Mouse (Mus musculus): ENCODE measurements around the gene Zfp617. TPM values are rescaled to one million over a fixed set of nuclear protein-coding genes. Genes with fewer than 3 reads are reported as not detected.
"Not testable (repeated sequence)": the region's sequence is repeated elsewhere in the genome, so short reads cannot be mapped to it uniquely, and the experiment has no call there.

Gene Zfp617
- polyA plus RNA-seq, 1 experiment from 2014 or later, result 21.6 TPM

GRCm38 (mm10) chr8:71951436-71952161, 43.2 kb downstream of the Zfp617 start:
- no peak for ATAC-seq
- Histone ChIP-seq H3K4me1 (ENCODE audit: control insufficient read depth, insufficient read depth, low read length) (peaks cover 12% of the 10 kb centered on the region; the same call in 1 of the 2 replicates), H3K4me3 (ENCODE audit: low read length) (peak overlapping the region; percentile 78), H3K9me3 (ENCODE audit: control insufficient read depth, low read length) (peaks cover 6% of the 10 kb centered on the region; the same call in 1 of the 2 replicates), H3K27ac (ENCODE audit: low read length) (peak overlapping the region; percentile 81), H3K9ac (ENCODE audit: low read depth, low read length) (peak overlapping the region; percentile 90), H3K4me2 (ENCODE audit: low read depth, low read length) (peak overlapping the region; percentile 51), H3K36me3 (ENCODE audit: control insufficient read depth, insufficient read depth, low read length) (peaks cover 2% of the 10 kb centered on the region; the same call in 1 of the 2 replicates), H3K27me3 (replicated peaks; ENCODE audit: control insufficient read depth, insufficient read depth, low read length) (no peaks in the 10 kb centered on the region)
- 25% methylated on average over 12 of the region's 14 CpGs for WGBS

DNA sequence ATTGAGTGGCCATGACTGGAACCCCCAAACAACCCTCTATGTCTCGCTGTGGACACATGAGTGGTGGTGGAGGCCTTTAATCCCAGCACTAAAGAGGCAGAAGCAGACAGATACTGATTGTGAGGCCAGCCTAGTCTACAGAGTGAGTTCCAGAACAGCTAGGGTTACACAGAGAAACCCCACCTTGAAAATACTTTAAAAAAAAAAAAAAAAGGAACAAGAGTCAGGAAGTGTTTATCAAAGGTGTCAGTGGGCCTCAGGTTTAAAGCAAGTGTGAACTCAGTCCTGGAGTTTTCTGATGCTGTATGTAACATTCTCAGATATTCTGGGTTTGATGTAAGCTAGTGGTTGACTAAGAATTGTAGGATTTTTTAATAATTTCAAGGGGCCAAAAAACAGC, 44.1 kb downstream of the Zfp617 start:
- peaks cover 6% of the 10 kb centered on the region; the same call in 1 of the 2 replicates for H3K9me3 ChIP-seq (ENCODE audit: control insufficient read depth, low read length)
- peak overlapping the region; percentile 90; the same call in 1 of the 2 replicates for H3K9ac ChIP-seq (ENCODE audit: low read depth, low read length)
- peaks cover 12% of the 10 kb centered on the region; the same call in 1 of the 2 replicates for H3K4me1 ChIP-seq (ENCODE audit: control insufficient read depth, insufficient read depth, low read length)
- H3K36me3 ChIP-seq (ENCODE audit: control insufficient read depth, insufficient read depth, low read length), result peaks cover 2% of the 10 kb centered on the region; the same call in 1 of the 2 replicates
- no peak overlapping the region; the same call in 1 of the 2 replicates for H3K4me3 ChIP-seq (ENCODE audit: low read length)
- H3K4me2 ChIP-seq (ENCODE audit: low read depth, low read length), result peak overlapping the region; percentile 51; the same call in 1 of the 2 replicates
- H3K27me3 ChIP-seq (replicated peaks; ENCODE audit: control insufficient read depth, insufficient read depth, low read length), result no peaks in the 10 kb centered on the region
- H3K27ac ChIP-seq (ENCODE audit: low read length), result peak overlapping the region; percentile 81; the same call in 1 of the 2 replicates
- no peak for ATAC-seq
- 75% methylated on average over 1 of the region's 1 CpGs for WGBS

GRCm38 (mm10) chr8:71952961-71953700, 44.7 kb downstream of the Zfp617 start:
- not testable (repeated sequence) for H3K4me2 ChIP-seq (ENCODE audit: low read depth, low read length); H3K9me3 ChIP-seq (ENCODE audit: control insufficient read depth, low read length); ATAC-seq; H3K36me3 ChIP-seq (ENCODE audit: control insufficient read depth, insufficient read depth, low read length); H3K27ac ChIP-seq (ENCODE audit: low read length); H3K9ac ChIP-seq (ENCODE audit: low read depth, low read length); H3K27me3 ChIP-seq (replicated peaks; ENCODE audit: control insufficient read depth, insufficient read depth, low read length); H3K4me3 ChIP-seq (ENCODE audit: low read length)
- H3K4me1 ChIP-seq (ENCODE audit: control insufficient read depth, insufficient read depth, low read length), result peaks cover 12% of the 10 kb centered on the region; the same call in 1 of the 2 replicates
- WGBS, result 88% methylated on average over 16 of the region's 16 CpGs

DNA sequence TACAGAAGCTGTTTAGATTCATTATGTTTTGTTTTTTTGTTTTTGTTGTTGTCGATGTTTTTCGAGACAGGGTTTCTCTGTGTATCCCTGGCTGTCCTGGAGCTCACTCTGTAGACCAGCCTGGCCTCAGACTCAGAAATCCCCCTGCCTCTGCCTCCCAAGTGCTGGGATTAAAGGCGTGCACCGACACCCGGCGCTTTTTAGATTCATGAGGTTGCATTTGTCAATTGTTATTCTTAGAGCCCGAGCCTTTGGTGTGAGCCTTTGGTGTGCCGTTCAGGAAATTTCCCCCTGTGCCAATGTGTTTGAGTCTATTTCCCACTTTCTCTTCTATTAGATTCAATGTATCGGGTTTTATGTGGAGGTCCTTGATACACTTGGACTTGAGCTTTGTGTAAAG, 46.2 kb downstream of the Zfp617 start:
- ATAC-seq, result no peak
- H3K4me1 ChIP-seq (ENCODE audit: control insufficient read depth, insufficient read depth, low read length), result peaks cover 12% of the 10 kb centered on the region; the same call in 1 of the 2 replicates
- 95% methylated on average over 9 of the region's 9 CpGs for WGBS
- no peaks in the 10 kb centered on the region for H3K27me3 ChIP-seq (replicated peaks; ENCODE audit: control insufficient read depth, insufficient read depth, low read length)
- peaks cover 6% of the 10 kb centered on the region; the same call in 1 of the 2 replicates for H3K9me3 ChIP-seq (ENCODE audit: control insufficient read depth, low read length)
- no peak overlapping the region for H3K9ac ChIP-seq (ENCODE audit: low read depth, low read length)
- H3K4me2 ChIP-seq (ENCODE audit: low read depth, low read length), result no peak overlapping the region
- no peak overlapping the region for H3K27ac ChIP-seq (ENCODE audit: low read length)
- H3K36me3 ChIP-seq (ENCODE audit: control insufficient read depth, insufficient read depth, low read length), result peaks cover 2% of the 10 kb centered on the region; the same call in 1 of the 2 replicates
- H3K4me3 ChIP-seq (ENCODE audit: low read length), result no peak overlapping the region

- Histone ChIP-seq H3K9ac (ENCODE audit: low read depth, low read length) (no peak overlapping the region), H3K9me3 (ENCODE audit: control insufficient read depth, low read length) (peaks cover 5% of the 10 kb centered on the region), H3K36me3 (ENCODE audit: control insufficient read depth, insufficient read depth, low read length) (0 out of 2 replicates have a peak, but pooled peaks cover 9% of the 10 kb centered on the region), H3K4me3 (ENCODE audit: low read length) (no peak overlapping the region), H3K4me2 (ENCODE audit: low read depth, low read length) (no peak overlapping the region), H3K27ac (ENCODE audit: low read length) (no peak overlapping the region), H3K27me3 (replicated peaks; ENCODE audit: control insufficient read depth, insufficient read depth, low read length) (no peaks in the 10 kb centered on the region), H3K4me1 (ENCODE audit: control insufficient read depth, insufficient read depth, low read length) (no peaks in the 10 kb centered on the region)
- peak; percentile 55; the same call in 1 of the 2 replicates for ATAC-seq
Observed at GRCm38 (mm10) chr8:71960483-71960882, 52.0 kb downstream of the Zfp617 start.

GRCm38 (mm10) chr8:71961796-71962195, 53.4 kb downstream of the Zfp617 start:
- Histone ChIP-seq H3K9me3 (ENCODE audit: control insufficient read depth, low read length) (peaks cover 5% of the 10 kb centered on the region), H3K27me3 (replicated peaks; ENCODE audit: control insufficient read depth, insufficient read depth, low read length) (no peaks in the 10 kb centered on the region), H3K4me2 (ENCODE audit: low read depth, low read length) (no peak overlapping the region), H3K9ac (ENCODE audit: low read depth, low read length) (no peak overlapping the region), H3K27ac (ENCODE audit: low read length) (no peak overlapping the region), H3K4me3 (ENCODE audit: low read length) (no peak overlapping the region), H3K4me1 (ENCODE audit: control insufficient read depth, insufficient read depth, low read length) (no peaks in the 10 kb centered on the region), H3K36me3 (ENCODE audit: control insufficient read depth, insufficient read depth, low read length) (peaks cover 18% of the 10 kb centered on the region)
- 82% methylated on average over 5 of the region's 5 CpGs for WGBS
- ATAC-seq, result no peak

GRCm38 (mm10) chr8:71964051-71964450, 55.6 kb downstream of the Zfp617 start:
- Histone ChIP-seq H3K9me3 (ENCODE audit: control insufficient read depth, low read length) (peaks cover 5% of the 10 kb centered on the region), H3K27ac (ENCODE audit: low read length) (no peak overlapping the region), H3K27me3 (replicated peaks; ENCODE audit: control insufficient read depth, insufficient read depth, low read length) (no peaks in the 10 kb centered on the region), H3K4me3 (ENCODE audit: low read length) (no peak overlapping the region), H3K36me3 (ENCODE audit: control insufficient read depth, insufficient read depth, low read length) (peaks cover 26% of the 10 kb centered on the region), H3K4me1 (ENCODE audit: control insufficient read depth, insufficient read depth, low read length) (no peaks in the 10 kb centered on the region), H3K9ac (ENCODE audit: low read depth, low read length) (no peak overlapping the region), H3K4me2 (ENCODE audit: low read depth, low read length) (no peak overlapping the region)
- ATAC-seq, result no peak
- 82% methylated on average over 3 of the region's 3 CpGs for WGBS

DNA sequence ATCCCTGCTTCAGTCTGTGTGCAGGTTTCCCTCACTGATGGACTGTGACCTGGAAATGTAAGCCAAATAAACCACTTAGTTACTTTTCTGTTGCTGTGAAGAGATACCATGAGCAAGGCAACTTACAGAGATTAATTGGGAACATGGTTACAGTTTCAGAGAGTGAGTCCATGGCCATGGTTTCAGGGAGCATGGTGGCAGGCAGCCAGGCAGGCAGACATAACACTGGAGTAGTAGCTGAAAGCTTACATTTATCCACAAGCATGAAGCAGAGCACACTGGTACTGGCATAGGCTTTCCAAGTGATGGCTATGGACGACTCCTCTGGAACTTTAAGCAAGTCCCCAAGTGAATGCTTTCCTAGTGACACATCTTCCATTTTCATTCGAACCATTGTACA, 56.7 kb downstream of the Zfp617 start:
- Histone ChIP-seq H3K36me3 (ENCODE audit: control insufficient read depth, insufficient read depth, low read length) (peaks cover 26% of the 10 kb centered on the region), H3K4me3 (ENCODE audit: low read length) (no peak overlapping the region), H3K9me3 (ENCODE audit: control insufficient read depth, low read length) (peaks cover 5% of the 10 kb centered on the region), H3K27ac (ENCODE audit: low read length) (no peak overlapping the region), H3K9ac (ENCODE audit: low read depth, low read length) (no peak overlapping the region), H3K4me2 (ENCODE audit: low read depth, low read length) (no peak overlapping the region), H3K27me3 (replicated peaks; ENCODE audit: control insufficient read depth, insufficient read depth, low read length) (no peaks in the 10 kb centered on the region), H3K4me1 (ENCODE audit: control insufficient read depth, insufficient read depth, low read length) (no peaks in the 10 kb centered on the region)
- WGBS, result 95% methylated on average over 2 of the region's 2 CpGs
- ATAC-seq, result no peak

DNA sequence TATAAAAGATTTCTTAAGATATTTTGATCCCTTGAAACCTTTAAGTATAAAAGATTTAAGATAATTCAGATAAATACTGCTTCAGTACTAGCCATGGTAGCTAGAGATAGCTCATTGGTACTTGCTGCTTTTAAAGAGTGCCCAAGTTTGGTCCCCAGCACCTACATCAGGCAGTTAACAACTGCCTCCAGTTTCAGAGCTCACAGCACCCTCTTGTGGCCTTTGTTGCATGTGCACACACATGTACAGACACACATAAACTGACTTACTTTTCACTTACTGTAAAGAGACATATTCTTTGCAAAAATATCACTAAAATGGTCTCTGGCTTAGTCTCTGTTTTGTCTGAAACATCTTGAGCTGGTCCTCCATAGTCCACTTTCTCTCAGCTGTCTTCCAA, 58.0 kb downstream of the Zfp617 start:
- H3K9ac ChIP-seq (ENCODE audit: low read depth, low read length), result no peak overlapping the region
- H3K36me3 ChIP-seq (ENCODE audit: control insufficient read depth, insufficient read depth, low read length), result peaks cover 26% of the 10 kb centered on the region
- no peak overlapping the region for H3K4me3 ChIP-seq (ENCODE audit: low read length)
- H3K9me3 ChIP-seq (ENCODE audit: control insufficient read depth, low read length), result peaks cover 5% of the 10 kb centered on the region
- H3K27me3 ChIP-seq (replicated peaks; ENCODE audit: control insufficient read depth, insufficient read depth, low read length), result no peaks in the 10 kb centered on the region
- no peak overlapping the region for H3K27ac ChIP-seq (ENCODE audit: low read length)
- H3K4me1 ChIP-seq (ENCODE audit: control insufficient read depth, insufficient read depth, low read length), result no peaks in the 10 kb centered on the region
- H3K4me2 ChIP-seq (ENCODE audit: low read depth, low read length), result no peak overlapping the region
- no peak for ATAC-seq

All from intestine, embryonic 16.5 days (tissue).